Mouse (Mus musculus): ENCODE results near the gene Utp3.

DNA sequence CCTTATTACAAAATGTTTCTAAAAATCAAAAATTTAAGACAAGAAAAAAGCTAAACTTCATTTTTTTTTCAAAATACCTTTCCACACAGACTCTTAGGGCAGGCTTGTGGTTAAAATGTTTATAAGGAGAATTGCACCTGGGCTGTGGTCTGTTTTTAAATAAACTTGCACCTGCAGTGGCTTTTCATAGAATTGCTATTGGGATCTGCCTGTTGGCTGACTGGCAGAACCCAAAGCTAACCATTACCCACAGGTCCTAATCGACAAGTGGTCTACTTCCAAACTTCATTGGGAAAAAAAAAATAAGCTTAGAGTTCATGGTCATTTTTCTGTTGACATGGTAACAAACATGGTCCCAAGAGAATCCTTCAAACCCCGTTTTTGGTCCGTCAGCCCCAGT lies 19.6 kb upstream of the Utp3 start:
- TF ChIP-seq HCFC1 (IDR thresholded peaks at IDR 0.05; ENCODE audit: low read depth, low read length) (no peak), E2F4 (IDR thresholded peaks at IDR 0.05; ENCODE audit: borderline replicate concordance, low read depth, low read length) (no peak), ZNF384 (IDR thresholded peaks at IDR 0.05; ENCODE audit: low read depth, low read length) (no peak), EP300 (IDR thresholded peaks at IDR 0.05; ENCODE audit: low read depth in 1 of 2, low read length in 2 of 2) (no peak), USF1 (IDR thresholded peaks at IDR 0.05; ENCODE audit: low read depth, low read length) (no peak), UBTF (IDR thresholded peaks at IDR 0.05; ENCODE audit: borderline replicate concordance, insufficient read depth, low read depth, low read length) (no peak), USF2 (IDR thresholded peaks at IDR 0.05; ENCODE audit: borderline replicate concordance in 1 of 2, insufficient read depth in 1 of 2, low read depth in 1 of 2, low read length in 2 of 2) (no peak), BHLHE40 (IDR thresholded peaks at IDR 0.05; ENCODE audit: borderline replicate concordance, low read depth, low read length) (no peak)

All from MEL (cell line).